8 mouse cellular contexts compared by ENCODE assay signal in genomic region chr4:102574226-102574625, GRCm38 (mm10).
DNase-seq lines count a peak whose midpoint lies in the region; ATAC-seq lines count a peak whose summit lies in the region.

No protein-coding gene starts in this region.

- ATAC-seq in erythroid progenitor cell, adult 5-6 weeks (replicated peaks; ENCODE audit: low FRiP score, poor library complexity, severe bottlenecking) = no peak
- no peak for ATAC-seq in erythroblast, adult 5-6 weeks (replicated peaks; ENCODE audit: low FRiP score, poor library complexity, severe bottlenecking)

- intact Hi-C loops in heart, postnatal 10 days (cut with DNase I) = no loop called here

- peak; percentile 86 for DNase-seq in A20 (ENCODE audit: low read depth, low spot score)
- peak; percentile 10 to 22 for DNase-seq in adrenal gland, postnatal 36 days
- DNase-seq in heart, postnatal 10 days = peak; percentile 85 to 89
- peak; percentile 67 to 81 for DNase-seq in lung, adult 18-20 months
- peak; percentile 84 to 87 for DNase-seq in spleen, postnatal 36 days (ENCODE audit: low spot score in 2 of 2)
- no peak for DNase-seq in right cerebral cortex, postnatal 10 days (ENCODE audit: low spot score in 2 of 2)

Comparison
In these comparisons a context has a peak if more than half of its experiments do, and no peak if none do; other contexts are left out.
1. DNase-seq: peak in A20 (single experiment), adrenal gland, postnatal 36 days (2 of 2), heart, postnatal 10 days (2 of 2), lung, adult 18-20 months (2 of 2) and spleen, postnatal 36 days (2 of 2); none in right cerebral cortex, postnatal 10 days (0 of 2).